Mouse (Mus musculus) adrenal gland, postnatal 36 days (tissue): ENCODE data around the gene Magi2. TPM values are rescaled to one million over a fixed set of nuclear protein-coding genes. Genes with fewer than 3 reads are reported as not detected.
"Not testable (repeated sequence)": the region's sequence is repeated elsewhere in the genome, so short reads cannot be mapped to it uniquely, and the experiment has no call there.

Source experiments
- DNase-seq, 2 experiments: peaks; one replicate each; pipeline ENCODE4 v3.0.0; 2021; ENCODE audit warnings: mixed read lengths in 1 of 2
- total RNA-seq, 2 experiments: library from RNA; stranded (reverse); gene quantifications; 2 replicates each; pipeline ENCODE4 v1.2.3; 2021

The Magi2 gene
- total RNA-seq, 2 experiments from 2014 or later, result 6.1 to 12.5 TPM

DNA sequence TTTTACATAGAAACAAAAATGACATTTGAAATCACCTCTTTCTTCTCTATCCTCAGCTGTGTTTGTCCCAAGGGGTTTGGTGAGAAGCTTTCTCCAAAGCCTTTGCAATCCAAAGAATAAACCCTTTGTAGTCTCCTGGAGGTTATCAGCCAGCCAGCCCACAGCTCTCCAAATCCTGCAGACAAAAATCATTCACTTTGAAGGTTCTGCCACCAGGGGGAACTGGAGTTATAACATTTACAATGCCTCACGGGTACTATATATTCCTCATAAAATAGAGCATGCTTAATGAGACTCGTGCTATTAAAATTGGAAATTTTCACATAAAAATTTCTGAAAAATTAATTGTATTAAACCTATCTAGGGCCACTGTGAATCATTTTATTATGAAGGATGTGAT is 202.5 kb downstream of the Magi2 start:
- DNase-seq, result peak; percentile 1 to 28

DNA sequence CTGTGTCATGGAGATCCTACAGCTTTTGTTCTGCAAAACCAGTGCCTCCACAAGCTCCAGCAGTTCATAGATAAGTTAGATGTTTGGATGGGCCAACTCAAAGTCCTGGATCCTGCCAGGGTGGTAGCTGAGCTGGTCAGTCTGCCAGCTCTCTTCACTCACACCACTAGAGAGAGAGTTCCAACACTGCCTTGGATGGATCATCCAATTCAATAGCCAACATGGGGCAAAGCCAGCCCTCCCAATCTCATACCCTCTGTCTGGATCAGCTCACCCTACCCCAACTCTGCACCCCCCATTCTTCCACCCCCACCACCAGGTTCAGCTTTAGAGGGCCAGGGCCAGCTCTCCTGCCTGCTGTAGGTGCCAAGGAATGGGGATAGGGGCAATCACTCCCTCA is 235.7 kb downstream of the Magi2 start:
- no peak for DNase-seq

DNA sequence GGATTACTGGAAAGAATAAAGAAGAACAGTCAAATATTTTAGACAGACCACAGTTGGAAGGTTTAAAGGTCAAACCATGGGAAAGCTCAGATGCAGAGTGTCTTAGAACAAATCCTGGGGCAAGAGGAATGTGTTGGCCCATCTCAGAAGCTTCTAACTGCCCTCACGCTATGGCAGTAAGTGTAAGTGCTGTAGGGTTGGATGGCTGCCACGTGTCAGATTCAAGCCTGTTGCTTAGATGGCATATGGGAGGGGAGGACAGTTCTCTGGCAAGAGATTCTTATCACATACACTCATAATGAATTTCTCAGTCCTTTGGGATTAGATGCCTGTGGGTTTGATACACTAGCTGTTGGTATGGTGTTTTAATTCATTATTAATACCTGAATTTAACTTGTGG is 238.5 kb downstream of the Magi2 start:
- DNase-seq, result peak; percentile 4 to 8

DNA sequence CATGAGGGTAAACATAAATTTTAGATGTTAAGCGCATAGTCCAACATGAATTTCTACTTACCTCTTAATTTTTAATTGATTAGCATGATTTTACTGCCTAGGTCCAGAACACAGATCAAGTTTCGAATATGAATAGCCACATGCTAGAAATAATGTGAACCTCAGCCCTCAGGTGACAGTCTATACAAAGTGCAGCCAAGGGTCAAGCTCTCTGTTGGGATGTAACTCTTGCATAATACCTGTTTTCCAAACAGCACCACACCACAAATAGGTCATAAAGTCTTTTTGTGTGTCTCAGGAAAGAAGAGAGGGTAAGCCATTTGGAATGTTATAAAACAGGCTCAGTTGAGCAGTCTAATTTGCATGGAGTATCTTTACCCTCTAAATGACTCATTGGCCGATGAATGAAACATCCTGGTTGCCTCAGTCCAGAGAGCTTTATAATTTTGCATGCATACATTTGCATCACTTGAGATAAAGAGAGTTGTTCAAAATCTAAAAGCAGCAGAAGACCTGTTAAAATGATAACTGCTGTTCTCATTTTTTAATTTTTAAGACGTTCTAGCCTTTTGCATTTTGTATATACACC is 246.1 kb downstream of the Magi2 start:
- no peak for DNase-seq

DNA sequence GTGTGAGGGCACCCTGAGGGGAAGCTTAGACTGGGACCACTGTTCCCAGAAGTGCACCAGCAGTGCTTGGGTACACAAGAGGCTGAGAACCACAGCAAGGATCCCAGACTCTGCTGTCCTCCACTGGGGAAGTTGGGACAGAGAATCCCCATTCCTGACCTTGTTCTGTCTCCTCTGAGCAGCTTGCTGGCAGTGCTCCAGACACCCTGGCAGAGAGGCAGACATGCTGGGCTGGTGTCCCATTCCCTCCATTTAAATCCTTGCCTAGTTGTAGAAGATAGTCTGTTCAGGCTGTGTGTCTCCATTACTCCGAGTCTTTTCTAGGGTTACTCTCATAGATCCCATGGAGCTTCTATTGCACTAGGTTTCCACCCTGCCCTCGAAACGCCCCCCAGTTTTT is 256.1 kb downstream of the Magi2 start:
- DNase-seq, result peak; percentile 79 to 84

DNA sequence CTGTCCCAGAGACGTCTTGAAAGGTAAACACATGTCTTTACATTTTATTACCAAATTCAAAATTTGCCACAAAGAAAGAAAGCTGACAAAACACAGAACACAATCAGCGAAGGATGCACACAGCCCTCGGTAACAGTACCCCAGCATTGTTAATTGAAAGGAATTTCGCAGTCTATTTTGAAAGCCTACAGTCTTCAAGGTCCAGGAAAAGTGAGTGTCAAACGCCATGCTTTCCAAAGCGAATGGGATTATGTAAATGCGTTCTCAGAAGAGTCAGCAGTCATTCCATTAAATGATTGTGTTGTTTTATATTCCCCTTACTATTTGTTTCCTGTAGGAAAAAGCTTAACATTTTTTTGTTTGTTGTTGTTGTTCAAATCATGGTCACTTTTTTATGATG is 261.1 kb downstream of the Magi2 start:
- DNase-seq, result no peak

DNA sequence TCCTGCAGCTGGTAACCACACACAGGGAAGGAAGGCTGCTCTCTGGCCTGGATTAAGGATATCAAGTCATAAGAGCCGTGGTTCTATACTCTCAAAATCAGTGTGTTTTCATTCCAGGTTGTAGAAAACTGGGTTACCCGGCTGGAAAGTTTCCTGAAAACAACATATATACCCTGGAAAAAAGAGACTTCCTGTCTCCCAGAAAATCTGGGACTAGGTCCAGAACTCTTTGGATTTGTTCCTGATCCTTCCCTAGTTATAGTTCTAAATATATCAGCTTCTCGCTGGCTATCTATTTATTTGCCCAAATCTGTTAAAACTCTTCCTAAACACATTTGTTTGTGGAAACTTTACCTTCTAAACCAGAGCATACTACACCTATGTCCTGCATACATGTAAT is 274.2 kb downstream of the Magi2 start:
- no peak for DNase-seq

DNA sequence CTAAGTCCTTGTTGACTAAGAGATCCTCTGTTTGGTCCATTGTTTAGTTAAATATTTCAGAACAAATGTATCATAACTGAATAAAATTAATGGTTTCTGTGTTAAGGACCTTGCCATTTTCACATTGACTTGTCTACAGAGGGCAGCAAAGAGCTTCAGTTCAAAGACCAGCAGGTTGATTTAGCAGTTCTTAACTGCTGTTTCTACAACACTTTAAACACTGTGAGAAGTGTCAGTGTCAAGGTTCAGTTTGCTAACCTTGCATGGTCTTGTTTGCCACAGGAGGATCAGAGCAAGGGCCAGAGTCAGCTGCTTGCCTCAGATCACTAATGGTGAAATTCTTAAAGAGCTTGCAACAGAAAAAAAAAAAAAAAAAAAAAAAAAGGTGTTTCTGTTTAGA is 295.3 kb downstream of the Magi2 start:
- peak in 1 of 2 experiments; percentile 17 for DNase-seq

DNA sequence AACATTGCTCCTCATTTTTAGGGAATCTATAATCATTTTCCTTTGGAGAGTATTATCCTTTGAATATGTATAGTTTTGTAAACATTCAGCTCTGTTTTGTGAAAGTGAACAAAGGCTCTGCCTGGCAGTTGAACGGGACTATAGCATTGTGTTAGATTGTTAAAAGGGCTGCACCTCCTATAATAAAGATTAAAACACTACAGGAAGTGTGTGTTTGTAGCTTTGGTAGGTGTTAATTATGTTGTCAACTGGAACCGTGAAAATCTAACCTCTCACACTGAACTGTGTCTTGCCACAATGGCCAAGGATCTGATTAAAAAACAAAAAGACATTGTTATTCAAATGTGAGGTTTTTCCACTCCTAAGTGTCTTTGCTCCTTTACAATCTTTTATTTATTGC is 312.5 kb downstream of the Magi2 start:
- DNase-seq, result no peak

DNA sequence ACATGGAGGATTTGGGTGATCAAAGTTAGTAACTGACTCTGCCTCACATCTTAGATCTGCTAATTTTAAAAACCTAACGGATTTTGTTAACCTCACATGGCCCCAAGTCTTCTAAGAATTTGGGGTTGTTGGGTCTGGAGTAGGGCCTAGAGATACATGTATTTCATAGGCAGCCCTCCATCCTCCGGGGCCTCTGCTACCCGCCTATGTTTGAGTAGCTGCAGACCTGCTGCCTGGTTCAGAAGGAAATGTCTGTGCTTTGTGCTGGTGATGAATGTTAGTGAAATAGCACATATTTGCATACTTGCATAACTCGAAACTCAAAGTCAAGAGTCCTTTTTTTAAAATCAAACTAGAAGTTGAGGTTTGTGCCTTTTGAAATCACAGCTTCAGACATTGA is 319.6 kb downstream of the Magi2 start:
- DNase-seq, result no peak

DNA sequence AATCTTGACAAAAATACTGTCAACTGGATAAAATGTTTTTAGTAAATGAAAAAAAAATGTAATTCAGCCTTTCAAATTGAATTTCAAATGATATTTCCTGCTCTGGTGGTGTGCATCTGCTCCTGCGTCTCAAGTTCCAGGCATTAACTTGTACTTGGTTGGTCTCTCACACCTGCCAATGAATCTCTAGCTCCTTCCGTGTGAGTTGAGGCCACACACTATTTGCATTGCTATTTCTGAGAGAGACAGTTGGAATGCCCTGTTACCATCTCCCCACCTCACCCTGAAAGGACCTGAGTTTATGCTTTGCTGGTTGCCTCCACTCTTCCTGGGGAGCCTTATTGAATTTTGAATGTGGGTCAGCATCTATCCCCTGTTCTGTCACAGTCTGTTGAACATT is 320.1 kb downstream of the Magi2 start:
- no peak for DNase-seq

DNA sequence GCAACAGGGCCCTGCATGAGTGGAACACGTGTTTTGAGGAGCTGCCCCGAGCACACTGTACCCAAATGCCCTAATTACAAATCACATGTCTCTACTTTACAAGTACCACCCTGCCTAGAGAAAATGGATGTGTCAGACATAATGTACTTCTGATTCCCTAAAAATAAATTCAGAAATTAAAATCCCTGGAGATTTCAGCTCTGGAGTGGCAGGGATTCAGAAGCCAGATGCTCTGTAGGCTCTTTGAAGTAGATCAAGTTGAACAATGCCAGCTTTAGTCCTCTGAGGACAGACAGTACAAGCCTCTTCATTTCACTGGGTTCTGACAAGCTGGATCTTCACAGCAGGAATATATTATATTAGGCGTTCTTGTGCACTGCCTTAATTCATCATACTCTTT is 326.7 kb downstream of the Magi2 start:
- no peak for DNase-seq

DNA sequence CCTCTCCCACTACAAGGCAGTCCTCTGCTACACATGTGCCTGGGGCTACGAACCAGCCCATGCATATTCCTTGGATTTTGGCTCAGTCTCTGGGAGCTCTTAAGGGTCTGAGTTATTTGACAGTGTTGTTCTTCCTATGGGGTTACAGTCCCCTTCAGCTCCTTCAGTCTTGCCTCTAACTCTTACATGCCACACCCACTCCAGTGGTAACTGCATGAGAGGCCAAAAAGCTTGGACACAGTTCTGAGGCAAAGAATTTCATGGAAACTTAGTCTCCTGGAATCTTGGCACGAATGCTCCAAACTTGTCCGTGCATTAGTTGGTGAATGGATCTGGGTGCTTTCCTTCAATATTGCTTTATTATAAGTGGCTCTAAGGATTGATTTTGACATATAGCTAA is 338.8 kb downstream of the Magi2 start:
- DNase-seq, result no peak

DNA sequence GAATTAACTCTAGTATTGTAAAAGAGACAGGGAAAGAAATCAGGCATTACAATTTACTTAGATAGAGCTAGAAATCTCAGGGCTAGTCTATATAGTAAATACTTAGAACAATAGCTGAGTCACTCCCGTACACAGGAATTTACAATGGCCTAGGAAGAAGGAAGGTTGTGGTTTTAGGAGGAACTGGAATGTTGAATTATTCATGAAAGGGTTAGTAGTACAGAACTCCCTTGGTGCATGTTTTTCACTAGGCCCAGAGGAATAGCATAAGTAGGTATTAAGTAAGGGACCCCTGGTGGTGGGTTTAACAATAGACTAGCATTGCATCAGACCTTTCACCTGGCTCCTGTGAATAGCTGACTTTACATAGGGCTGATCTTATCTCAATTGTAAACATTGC is 339.3 kb downstream of the Magi2 start:
- not testable (repeated sequence) for DNase-seq

DNA sequence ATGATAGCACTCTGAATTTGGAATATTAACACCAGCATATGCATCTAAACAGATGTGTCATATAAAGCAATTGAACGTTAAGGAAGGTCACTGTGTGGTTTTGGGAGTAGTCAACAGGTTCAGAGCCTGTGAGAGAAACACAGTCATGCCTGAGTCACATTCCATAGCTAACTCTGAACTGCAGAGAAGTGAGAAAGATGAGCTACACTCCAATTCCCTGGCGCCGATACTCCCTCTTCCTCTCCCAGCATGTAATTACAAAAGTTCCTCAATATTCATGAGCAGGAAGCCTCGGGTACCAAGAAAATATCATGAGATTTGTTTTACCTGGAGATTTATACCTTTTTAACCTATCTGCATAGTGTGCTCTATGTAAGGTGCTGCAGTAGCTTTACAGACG is 380.9 kb downstream of the Magi2 start:
- no peak for DNase-seq

DNA sequence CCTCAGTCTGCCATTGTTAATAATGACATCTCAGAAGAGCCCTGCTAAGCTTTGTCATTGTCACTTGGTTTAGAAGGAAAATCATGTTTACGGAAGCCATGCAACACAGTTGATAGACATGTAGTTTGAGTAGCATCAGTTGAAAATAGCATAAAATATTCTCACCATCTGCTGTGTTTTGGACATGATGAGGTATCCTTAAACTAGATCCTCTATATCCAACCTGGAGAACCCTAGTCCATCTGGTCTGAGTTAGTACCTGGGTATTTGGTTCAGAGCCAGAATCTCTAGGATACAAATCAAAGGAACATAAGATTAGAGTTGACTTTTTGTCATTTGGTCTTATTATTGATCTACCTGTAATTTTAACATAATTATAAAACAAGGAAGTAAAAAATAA is 385.0 kb downstream of the Magi2 start:
- no peak for DNase-seq

DNA sequence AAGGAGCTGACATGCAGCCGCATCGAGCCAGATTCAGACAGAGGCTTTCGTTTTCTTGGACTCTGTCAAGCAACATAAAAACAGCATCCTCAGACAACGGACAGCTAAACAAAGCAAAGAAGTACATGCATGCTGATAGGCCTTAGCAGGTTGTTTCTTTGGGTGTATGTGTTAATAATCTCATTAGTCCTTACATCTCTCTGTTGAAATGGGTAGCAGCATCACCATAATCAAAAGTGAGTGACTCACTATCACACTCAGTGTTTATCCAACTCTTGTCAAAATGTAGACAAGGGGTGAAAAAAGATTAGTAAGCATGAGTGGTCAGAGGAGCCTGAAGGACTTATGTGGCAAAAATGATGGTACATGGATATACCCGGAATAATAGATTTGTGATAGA is 394.8 kb downstream of the Magi2 start:
- no peak for DNase-seq

DNA sequence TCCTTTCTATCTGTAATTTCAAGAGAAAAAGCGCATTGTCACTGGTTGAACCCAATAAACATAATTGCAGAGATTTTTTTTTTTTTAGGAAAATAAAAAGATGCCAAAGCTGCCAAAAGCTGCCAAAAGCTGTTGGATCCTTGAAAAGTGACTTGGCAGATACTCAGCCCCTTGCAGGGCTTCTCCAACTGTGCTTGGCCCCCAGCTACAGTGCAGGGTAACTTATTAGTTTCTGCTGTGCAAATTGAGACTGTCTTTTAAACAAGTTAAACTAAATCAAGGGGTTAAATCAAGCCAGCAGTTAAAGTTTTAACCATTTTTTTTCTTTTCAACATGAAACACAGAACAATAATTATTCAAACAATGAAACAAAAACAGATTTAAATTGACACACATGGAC is 407.1 kb downstream of the Magi2 start:
- DNase-seq, result no peak

DNA sequence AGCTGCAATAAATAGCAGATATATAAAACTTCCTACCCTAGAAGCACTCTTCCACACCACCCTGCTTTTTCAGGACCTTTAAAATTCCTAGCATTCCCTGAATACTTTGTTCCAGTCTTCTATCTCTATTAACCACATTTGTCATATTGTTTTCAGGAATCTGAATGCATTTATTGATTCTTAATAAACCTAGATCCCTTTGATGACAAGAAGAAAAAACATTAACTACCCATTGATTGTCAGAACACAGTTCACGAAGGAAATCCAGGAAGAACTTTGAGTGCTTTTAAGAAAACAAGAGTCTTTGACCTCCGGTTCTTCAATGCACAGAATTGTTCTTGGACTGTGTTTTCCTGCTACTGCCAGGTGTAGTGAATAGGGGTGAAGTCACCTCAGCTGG is 411.0 kb downstream of the Magi2 start:
- DNase-seq, result no peak

DNA sequence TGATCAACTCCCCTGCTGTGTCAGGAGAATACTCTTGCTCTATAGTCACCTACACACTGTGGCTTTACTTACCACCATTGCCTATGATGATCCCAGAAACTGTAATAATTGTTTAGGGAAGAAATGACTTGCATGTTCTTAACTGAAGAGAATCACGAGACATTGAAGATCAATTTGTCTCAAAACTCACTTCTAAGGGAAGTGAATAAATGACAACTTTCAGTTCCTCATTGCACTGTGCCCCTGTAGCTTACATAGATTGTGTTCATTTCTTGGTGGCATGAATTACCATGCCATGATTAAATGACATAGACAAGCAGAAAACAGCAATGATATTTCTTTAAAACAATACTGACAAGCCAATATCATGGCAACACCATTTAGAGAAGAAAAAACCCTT is 429.1 kb downstream of the Magi2 start:
- no peak for DNase-seq

DNA sequence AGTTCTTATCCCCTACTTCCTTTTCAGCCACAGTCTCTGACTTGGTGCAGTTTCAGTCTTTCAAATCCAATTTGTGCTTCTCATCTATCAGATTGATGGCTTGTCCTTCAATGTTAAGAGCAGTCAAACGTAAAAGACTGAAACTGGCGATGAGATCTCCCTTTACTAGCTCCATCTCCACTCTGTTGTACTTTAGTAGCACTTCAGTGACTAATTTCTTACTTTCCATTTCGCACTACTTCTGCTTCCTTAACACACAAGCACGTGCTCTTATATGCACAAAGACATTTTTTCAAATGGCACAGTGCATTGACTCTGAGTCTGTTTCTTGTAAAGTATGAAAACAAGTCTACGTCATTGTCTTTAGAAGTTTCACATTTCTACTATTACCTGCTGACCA is 439.6 kb downstream of the Magi2 start:
- no peak for DNase-seq

DNA sequence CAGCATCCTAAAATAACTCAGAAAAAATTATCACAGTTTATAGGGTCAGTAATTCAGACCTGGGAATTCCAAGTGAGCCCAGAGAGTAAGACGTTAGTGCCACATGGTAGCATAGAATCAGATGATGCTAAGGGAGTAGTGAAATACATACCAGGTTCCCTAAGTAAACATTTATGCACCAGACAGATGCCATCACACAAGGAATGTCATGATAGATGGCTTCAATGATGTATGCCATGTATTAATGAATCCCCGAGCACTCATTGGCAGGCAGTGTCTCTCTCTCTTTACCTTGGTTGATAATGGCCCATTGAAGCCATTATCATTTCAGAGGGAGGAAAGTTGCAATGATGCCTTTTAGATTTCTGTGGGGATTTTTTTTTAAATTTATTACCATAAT is 490.5 kb downstream of the Magi2 start:
- no peak for DNase-seq

DNA sequence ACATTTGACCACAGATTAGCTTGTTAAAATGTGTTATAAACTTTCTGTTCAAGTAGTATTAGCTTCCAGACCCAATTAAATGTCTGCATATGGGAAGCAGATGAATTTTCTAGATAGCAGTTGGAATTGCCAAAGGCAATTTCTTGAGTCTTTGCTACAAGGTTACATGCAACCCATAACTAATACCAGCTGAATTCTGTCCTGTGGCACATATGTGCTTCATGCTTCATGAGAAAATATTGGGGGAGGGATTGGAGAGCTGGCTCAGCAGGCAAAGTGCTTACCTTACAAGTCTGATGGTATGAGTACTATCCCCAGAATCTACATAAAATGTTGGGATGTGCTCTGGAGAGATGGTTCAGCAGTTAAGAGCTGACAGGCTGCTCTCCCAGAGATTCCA is 499.4 kb downstream of the Magi2 start:
- no peak for DNase-seq

DNA sequence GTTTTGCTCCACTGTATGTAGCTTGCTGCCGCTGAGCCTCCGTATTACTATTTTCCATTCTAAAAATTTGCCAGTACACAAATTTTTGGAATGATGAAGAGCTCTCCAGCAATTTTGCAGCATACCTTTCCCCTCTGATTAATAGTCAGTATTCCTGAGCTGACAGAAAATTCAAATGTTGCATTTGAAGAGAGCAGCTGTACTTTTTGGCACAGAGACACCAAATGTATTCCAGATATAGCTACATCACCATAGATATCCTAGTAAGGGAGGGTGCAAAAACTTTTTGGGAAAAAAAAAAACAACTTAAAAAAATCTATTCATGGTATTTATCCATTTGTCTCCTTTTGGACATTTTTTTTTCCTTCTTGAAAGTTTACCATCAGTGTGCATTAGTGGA is 518.5 kb downstream of the Magi2 start:
- DNase-seq, result no peak

DNA sequence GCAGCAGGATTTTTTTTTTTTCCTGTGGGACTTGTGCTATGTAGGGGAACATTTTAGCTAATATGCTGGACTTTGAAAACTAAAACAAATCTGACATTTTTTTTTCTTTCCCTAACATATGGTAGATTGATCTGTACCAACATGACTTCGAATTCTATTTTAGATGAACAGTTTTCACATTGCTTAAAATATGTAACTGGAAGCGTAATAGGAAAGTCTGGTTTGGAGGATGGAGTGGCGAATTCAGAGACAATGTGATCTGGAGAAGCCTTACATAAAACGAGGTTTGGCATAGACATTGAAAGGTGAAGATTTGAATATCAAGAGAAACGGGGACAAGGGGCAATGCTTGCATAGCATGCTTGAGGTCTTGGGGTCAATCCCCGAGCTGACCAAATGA is 519.1 kb downstream of the Magi2 start:
- no peak for DNase-seq
